Comparison of ENCODE assay signal across 27 mouse cellular contexts in the genomic region with DNA sequence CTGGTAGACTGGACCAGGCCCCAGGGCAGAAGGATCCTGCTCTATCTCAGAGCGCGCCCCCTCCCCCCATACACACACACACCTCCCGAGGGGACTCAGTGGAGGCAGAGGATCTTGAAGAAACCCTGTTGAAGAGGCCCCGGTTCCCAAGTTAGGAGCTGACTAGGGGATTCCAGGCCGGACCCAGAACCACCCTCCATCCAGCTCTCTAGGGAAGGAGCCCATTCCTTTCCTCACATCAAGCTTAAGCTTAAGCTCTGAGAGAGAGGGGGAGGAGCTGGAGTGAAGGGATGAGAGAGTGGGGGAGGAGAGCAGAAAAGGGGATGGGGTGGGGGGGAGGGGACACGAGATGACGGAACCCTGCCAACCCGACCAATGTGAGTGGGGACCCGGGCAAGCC. TPM values are rescaled to one million over a fixed set of nuclear protein-coding genes. Genes with fewer than 3 reads are reported as not detected.
"Had no signal": no experiment of that assay in that cellular context is flagged by ENCODE, and none has a peak within 500 bp of the region (broad histone marks: within the 10 kb centered on the region; RNA-seq: fewer than 3 reads in every experiment).

No protein-coding gene starts in this region.

- H3K27me3 ChIP-seq: heart, embryonic 12.5 days; hindbrain, embryonic 12.5 days; intestine, embryonic 15.5 days; limb, embryonic 13.5 days; limb, embryonic 15.5 days had no signal

- H3K4me3 ChIP-seq: gastrocnemius, adult 2 months; heart, embryonic 10.5 days; heart, embryonic 12.5 days; hindbrain, embryonic 10.5 days; hindbrain, embryonic 12.5 days; intestine, embryonic 15.5 days; layer of hippocampus, adult 2 months; left cerebral cortex, adult 2 months; limb, embryonic 13.5 days; limb, embryonic 15.5 days had no signal

- H3K4me2 ChIP-seq: heart, embryonic 12.5 days; hindbrain, embryonic 12.5 days; hindbrain, embryonic 14.5 days; intestine, embryonic 15.5 days; limb, embryonic 13.5 days; limb, embryonic 15.5 days; liver, embryonic 11.5 days had no signal

- DNase-seq: gastrocnemius, adult 2 months; gastrocnemius, postnatal 10 days; gastrocnemius, postnatal 25 days; heart, adult 18-20 months; heart, postnatal 10 days; heart, postnatal 4 days; kidney, adult 18-20 months; kidney, adult 8-10 months; kidney, postnatal 10 days; kidney, postnatal 25 days; kidney, postnatal 4 days had no signal

- H3K27ac ChIP-seq: gastrocnemius, adult 2 months; heart, embryonic 10.5 days; hindbrain, embryonic 10.5 days; hindbrain, embryonic 12.5 days; hindbrain, embryonic 14.5 days; intestine, embryonic 15.5 days; layer of hippocampus, adult 2 months; left cerebral cortex, adult 2 months; limb, embryonic 13.5 days; limb, embryonic 15.5 days had no signal

- H3K4me1 ChIP-seq: hindbrain, embryonic 12.5 days; intestine, embryonic 15.5 days; limb, embryonic 13.5 days; limb, embryonic 15.5 days had no signal

- H3K9ac ChIP-seq: heart, embryonic 12.5 days; hindbrain, embryonic 12.5 days; hindbrain, embryonic 14.5 days; intestine, embryonic 15.5 days; limb, embryonic 13.5 days; limb, embryonic 15.5 days had no signal

- H3K9me3 ChIP-seq: heart, embryonic 10.5 days; hindbrain, embryonic 12.5 days; intestine, embryonic 15.5 days; limb, embryonic 15.5 days had no signal

- ATAC-seq: hindbrain, embryonic 16.5 days; inflammation-experienced regulatory T-cells, adult 6 months; intestine, embryonic 15.5 days; intestine, postnatal 0 days had no signal

RNA-seq across cellular contexts. Expression of a gene that starts 43.6 kb away (rescaled TPM):
- polyA plus RNA-seq: frontal cortex, adult 2 months; hindbrain, embryonic 12.5 days; hindbrain, embryonic 14.5 days; hindbrain, embryonic 16.5 days; limb, embryonic 11.5 days; limb, embryonic 15.5 days had no signal

RNA-seq across cellular contexts. Expression of a gene that starts 47.5 kb away (rescaled TPM):
- polyA plus RNA-seq: inflammation-experienced regulatory T-cells, adult 6 months had no signal
